Mouse (Mus musculus) 3134 (cell line): ENCODE measurements around the gene Gstm1.
"Not testable (repeated sequence)": the region's sequence is repeated elsewhere in the genome, so short reads cannot be mapped to it uniquely, and the experiment has no call there.

Experiments
- DNase-seq: peaks from one replicate; pipeline ENCODE4 v3.0.0-alpha.2; 2011; ENCODE audit warnings: low spot score; ENCODE audit not compliant: insufficient read length; ENCODE audit errors: extremely low read depth

Gene Gstm1

DNA sequence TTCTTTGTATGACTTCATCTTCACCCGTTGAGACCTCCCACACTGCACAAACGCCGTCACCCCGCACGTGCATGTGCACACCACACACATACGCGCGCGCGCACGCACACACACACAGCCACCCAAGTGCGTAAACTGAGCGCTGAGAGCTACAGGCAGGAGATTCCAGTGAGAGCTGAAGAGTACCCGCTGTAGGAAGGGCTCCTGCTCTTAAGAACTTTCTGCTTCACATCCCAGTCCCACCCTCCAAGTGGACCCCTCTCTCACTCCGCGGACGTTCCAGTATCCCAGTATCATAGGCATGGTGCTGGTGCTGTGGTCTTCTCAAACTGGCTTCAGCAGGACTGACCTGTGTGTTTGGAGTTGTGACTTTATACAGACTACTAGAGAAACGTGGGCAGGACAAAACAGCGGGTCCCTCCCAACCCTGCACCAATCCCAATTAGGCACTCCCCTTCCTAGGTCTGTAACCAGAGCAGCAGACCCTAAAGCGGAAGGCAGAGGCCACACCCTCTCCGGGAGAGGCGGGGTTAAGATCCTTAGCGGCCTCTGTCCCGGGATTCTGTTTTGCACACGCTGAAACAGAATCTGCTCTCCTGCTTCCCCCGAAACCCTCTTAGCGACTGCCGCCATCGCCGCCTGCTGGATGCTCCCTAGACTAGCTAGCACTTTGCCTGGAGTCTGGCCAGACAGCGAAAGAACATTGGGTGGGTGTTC is at the start of gene Gstm1:
Gstm1 (minus strand) TSS at position 501 of the 717 bp plus-strand sequence.
- peak; percentile 89 for DNase-seq

DNA sequence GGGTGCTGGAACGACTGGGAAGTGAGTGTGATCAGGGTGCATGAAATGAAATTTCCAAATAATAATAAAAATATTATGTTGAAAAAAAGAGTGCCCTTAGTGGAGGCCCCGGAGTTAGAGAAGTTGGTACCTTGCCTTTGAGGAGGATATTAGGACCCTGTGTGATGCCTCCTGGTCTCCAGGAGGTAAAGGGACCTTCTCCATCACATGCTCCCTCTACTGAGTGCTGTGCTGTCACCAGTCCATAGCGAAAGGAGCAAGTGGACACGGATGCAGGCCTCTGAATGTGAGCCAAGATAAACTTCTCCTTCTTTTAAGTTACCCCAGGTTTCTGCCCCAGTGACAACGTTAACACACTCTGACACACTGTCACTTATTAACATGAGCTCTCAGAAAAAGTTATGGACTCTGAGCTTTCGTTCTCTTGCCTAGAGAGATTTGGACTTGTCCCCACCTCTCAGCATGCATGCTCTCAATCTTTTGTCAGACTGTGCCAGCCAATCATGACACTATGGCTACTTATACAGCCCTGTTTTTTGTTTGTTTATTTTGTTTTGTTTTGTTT is 49.7 kb upstream of the Gstm1 start:
- DNase-seq = no peak

DNA sequence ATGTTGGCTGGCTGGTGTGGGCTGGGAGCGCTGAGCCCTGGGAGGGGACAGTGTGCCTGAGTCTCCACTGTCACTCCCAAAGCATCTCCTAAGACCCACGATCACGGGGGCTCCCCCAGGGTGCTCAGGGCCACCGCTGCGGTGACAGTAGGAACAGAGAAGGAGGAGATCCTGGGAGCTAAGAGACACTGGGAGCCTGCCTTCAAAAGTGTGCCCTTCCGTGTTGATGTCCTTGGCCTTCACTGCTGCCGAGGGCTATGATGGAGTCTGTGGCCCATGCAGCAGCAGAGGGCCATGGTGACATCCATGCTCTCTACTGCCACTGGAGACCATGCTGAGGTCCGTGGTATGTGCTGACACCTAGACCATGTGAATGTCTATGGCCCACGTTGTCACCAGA is 47.8 kb upstream of the Gstm1 start:
- no peak for DNase-seq

DNA sequence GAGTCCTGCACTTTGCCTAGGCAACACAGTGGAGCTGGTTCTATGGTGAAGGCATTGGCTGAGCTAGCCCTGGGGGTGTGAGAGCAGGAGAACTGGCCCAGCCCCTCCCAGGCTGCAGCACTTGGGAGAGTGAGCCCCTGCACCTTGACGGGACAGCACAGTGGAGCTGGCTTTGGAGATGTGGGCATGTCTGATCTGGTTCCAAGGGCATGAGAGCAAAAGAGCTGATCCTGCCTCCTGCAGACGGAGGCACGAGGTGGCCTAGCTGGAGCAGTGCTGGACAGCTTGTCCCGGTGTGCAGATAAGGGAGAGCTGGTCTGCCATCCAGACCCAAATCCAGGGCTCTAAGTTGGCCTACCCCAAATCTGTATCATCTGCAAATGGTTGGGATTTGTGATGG is 46.9 kb upstream of the Gstm1 start:
- no peak for DNase-seq

DNA sequence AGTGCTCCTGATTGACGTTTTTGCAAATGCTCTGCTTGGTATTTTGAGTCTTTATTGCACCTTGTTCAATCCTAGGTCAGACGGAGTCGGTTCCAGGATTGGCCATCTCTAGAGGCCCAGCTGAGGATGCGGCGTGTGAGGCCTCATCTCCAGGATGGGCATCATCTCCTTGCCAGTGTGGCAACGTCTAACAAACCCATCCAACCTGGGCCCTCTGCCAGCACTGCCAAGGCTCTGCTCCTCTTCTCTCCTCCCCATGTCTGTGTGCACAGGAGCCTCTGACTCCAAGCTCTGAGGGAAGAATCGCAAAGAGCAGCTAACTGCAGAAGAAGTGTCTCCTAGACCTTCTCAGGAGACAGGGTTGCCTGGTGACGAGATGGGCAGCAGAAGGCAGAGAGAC is 44.9 kb upstream of the Gstm1 start:
- DNase-seq = no peak

DNA sequence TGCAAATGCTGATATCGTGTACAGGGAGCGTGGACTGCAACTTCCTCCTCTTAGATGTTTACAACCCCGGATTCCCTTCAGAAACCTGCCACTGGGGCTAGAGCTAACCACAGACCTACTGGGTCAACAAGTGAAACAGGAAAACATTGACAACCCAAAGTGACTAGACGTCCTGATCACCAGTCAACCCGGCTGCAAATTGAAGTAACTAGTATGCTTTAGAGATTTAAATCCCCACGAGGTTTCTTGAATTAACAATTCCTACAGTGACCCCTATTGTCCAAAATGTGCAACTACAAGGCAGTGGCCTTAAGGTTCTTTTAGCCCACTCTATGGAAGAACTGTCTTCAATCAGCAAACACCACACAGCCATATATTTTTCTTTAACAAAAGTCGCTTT is 43.6 kb upstream of the Gstm1 start:
- DNase-seq = no peak

DNA sequence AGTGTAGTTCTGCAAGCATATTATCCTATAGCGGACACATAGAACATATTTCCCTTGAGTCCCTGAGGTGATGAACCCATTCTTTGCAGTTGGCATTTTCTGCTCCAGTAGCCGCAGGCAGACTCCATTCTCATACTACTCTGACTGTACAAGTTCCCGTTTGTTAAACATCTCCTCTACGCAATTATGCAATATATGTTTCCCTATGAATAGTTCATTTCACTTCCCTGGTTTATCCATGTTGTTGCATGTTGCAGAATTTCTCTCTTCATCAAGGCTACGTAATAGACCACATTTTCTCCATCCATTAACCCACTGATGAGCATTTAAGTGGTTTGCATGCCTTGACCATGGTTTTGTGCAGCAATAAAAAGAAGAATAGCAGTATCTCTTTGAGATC is 32.7 kb upstream of the Gstm1 start:
- DNase-seq = no peak

DNA sequence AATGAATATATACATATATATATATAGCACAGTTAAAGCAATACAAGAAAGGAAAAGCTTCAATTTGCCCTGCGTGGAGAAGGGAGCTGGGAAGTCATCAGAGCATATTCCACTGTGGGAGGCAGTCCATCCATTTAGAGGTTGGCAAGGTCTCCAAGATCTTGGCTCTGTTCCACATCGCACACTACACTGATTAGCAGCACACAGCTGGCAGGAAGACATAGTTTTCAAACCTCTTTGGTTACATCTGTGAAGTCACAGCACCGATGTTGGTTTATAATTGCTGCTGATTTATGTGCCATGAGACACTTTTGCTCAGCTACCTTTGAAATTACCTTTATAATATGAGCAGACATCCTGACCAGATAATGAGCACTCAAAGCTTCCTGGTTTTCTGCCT is 30.5 kb upstream of the Gstm1 start:
- DNase-seq = no peak

DNA sequence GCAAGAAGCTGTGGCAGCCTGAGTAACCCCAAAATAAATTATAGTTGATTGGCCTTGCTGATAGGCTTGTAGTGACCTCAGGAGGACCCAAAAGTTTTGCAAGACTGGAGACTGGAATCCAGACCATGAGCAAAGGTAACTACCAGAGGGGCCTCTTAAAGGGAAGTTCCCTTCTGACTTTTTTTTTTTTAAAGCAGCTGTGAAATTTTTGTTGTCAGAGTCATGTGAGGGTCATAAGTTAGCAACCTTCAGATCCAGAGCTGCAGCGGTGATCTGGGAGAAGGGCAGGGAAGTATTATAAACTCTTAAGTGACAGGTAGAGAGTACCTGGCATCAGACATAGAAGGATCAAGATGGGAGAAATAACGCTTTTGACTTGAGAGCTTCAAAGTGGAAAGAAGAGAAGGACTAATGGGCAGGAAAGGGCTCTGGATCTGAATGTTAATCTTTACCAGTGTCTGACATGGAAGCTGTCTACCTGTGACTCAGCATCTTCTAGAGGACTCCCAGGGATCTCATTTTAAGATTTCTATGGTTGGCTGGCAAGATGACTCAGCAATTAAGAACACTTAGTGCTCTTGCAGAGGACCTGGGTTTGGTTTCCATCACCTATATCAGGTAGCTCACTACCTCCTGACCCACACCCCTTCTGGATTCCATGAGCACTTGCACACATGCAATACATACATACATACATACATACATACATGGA is 29.3 kb upstream of the Gstm1 start:
- DNase-seq = no peak

DNA sequence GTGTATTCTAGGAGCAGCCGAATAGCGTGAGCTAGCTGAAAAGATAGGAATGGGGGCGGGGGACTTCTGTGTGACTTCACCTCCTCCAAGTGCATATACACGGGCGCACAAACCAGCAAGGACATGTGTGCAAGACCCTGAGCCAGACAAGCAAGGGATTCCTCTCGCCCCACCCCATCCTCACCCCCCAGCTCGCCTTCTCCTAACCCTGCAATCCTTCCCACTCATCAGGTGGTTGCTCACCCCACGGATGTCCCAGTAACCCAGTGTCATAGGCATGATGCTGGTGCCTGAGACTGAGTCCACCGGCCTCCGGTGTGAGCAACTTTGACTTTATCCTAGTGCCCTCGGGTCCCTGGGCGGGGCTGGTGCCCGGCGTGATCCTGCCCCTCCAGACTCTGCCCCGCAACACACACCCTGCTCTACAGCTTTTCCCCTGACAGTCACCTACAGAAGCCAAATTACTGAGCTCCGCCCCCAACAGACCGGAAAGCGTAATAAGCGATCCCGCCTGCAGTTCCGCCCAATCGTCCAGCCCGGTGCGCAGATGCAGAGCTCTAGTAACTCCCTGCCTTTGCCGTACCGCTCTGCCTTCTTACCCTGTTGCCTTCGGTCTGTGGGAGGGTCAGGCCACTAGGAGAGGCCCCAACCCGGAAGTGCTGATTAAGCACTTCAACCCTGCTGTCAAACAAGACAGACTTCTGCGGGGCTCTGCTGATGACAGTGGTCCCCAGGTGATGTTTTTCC is 26.8 kb upstream of the Gstm1 start, which contains the start of gene Gstm4:
Gstm4 (minus strand) TSS at position 501 of the 747 bp plus-strand sequence.
- DNase-seq = no peak

DNA sequence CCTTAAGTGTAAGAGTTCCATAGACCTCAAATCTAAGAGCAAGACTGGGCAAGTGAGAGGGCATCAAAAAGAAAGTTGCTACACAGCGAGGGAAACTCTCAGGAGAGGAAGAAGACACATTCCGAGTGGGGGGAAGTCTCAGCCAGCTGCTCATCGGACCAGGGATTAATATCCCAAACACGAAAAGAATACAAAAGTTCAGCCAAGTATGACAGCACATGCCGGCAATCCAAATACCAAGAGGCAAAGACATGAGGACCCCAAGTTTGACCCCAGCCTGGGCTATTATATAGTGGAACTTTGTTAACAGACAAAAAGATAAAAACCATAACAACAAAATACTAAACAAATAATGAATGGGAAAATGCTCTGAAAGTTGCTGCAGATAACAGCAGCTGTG is 15.4 kb upstream of the Gstm1 start:
- DNase-seq = no peak

DNA sequence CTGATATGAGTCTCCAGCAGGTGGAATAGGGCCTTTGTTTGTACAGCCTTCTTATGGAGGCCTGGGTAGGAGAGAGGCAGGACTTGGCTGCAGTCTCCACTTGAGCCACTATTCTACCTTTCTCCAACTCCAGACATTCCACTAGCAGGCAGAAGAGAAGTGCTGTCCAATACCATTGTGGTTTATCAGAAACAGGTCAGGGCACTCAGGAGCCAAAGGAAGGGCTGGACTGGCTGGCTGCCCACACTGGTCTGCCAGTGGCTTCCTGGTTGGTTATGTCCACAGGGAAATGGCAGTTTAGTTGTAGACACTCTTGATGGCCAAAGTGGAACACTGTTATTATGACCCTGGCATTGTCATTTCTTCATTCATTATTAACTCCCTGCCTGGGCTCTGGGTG is 14.3 kb upstream of the Gstm1 start:
- no peak for DNase-seq

DNA sequence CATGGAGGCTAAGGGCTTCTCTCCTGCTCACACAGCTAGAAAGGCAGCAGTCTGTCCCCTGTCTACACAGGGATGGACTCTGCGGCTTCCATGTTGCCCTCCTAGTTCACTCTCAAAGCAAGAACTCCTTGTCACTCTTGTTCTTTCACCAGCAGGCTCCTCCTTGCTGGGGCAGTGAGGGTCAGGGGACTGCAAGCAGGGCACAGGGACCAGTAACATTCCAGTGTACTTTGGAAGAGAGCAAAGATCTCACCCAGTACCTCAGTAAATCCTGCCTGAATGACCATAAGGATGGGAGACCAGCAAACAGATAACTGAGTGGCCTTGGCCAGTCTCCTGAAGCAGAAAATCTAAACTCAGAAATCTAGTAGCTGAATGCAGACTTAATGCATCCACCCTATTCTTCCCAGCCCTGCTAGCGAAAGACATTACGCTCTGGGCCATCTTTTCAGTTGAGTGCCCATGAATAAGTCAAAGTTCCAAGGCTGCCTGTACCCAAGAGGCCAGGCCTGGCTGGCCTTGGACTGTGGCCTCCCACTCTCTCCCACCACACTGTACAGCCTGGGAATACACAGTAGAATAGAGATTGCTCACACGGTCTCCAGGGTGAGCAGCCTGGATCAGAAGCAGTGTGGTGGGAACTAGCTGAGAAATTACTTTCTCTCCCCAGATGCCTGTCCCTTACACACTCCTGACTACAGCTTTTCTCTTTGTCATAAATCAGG is 11.0 kb upstream of the Gstm1 start:
- no peak for DNase-seq

DNA sequence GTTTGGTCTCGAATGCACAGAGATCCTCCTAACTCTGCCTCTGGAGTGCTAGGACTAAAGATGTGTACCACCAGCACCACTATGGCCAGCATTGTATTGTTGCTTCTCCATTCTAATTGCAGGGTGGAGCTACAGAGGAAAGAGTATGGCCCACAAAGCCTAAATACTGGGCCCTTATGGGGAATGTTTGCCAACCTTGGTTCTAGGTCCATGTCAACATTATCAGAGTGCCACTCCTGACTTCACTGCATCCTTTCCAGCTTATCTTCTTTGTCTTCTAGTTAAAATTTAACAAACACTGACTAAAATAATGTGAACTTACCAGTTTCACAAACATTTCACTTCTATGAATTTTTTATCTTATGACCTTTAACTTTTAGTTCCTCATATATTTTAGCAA is 8.8 kb upstream of the Gstm1 start:
- DNase-seq = no peak

DNA sequence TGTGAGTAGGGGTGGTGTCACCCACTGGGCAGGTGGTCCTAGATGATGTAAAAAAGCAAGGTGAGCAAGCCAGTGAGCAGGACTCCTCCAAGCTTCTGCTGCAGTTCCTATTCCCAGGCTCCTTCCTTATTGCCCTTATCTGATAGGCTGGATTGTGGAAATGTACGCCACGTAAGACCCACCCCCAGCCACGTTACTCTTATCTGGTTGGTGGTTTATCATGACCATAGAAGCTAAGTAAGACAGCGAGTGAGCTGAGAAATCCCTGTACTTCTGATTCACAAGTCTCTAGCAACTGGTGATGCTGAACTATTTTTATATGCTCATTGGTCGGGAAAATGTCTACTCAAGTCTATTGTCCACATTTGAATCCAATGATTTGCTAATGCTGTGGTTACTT is 8.3 kb upstream of the Gstm1 start:
- no peak for DNase-seq

DNA sequence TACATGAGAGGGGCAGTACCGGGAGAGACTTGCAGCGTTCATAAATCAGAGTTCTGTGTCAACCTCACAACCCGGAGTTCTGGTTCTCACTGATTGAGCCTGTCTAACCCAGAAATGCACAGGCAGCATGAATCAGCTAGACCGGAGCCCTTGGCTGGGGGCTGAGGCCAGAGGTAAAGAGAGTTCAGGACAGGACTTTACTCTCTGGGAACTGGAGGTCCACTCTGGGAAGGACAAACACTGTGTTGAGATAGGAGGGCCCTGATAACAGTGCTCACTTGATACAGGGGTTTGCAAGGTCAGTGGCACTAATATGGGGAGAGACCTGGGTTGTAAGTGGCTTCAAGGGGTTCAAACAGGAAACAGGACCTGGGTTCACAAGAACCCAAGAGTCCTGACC is 7.5 kb upstream of the Gstm1 start:
- DNase-seq = no peak

DNA sequence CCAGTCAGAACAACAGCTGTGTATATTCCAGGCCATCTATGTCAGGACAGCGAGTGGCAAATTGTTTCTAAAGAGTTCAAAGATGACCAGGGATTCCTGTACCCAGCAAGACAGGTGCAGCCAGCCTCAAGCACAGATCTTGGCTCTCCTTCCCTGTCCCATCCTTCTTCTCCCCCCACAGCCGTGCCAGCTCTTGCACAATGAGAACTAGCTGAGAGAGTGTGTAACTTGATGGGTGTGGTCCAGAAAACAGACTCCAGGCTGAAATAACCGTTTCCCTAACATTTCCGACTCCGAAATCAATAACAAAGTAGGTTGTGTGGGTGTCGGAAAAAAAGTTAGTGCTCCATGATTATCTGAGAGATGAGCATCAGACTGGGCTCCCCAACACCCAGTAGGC is 4.9 kb upstream of the Gstm1 start:
- DNase-seq = no peak

DNA sequence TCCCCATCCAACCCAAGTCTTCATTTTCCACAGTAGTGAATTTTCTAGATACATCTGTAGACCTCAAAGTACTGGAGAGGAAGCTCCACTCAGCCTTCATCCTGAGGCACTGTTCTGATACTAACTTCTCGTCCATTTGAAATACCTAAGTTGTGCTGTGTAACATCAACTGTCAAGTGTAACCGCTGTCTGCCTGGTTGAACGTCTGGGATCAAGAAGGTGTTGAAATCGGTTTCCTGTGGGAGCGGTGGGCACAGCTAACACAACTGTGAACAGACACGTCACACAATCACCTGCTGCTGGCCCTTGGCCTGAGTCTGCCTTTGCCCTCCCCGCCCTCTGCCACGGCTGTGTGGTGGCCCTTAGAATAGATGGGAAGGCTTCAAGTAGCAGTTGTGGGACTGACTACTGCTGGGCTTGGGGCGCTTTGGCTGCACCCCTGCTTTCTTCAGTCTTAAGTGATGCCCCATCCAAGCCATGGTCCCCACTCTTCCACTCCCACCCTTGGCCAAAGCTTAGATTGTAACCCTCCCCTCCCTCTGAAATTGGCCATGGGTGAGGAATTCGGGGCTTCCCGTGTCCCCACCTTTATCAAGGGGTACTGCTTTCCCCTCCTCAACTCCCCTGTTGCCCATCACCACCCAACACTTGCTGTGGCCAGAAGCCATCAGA is 2.7 kb upstream of the Gstm1 start:
- DNase-seq = not testable (repeated sequence)

DNA sequence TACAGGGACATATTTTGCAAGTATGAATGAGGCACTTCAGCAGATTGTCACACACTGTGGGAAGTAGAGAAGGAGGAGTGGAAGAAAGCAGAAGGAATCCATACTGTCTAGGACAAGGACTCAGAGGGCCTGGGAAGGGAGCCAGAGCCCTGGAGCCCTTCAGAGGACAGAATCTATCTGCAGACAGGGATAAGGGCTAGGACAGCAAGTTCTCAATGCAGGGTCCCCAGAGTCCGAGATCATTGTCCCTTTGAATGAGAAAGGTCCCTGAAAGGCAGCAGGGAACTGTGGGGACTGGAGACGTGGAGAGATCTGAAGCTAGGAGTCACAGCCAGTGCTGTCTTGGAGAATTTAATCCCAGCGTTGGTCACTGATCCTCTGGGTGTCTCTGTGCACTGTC is 1.5 kb upstream of the Gstm1 start:
- not testable (repeated sequence) for DNase-seq

DNA sequence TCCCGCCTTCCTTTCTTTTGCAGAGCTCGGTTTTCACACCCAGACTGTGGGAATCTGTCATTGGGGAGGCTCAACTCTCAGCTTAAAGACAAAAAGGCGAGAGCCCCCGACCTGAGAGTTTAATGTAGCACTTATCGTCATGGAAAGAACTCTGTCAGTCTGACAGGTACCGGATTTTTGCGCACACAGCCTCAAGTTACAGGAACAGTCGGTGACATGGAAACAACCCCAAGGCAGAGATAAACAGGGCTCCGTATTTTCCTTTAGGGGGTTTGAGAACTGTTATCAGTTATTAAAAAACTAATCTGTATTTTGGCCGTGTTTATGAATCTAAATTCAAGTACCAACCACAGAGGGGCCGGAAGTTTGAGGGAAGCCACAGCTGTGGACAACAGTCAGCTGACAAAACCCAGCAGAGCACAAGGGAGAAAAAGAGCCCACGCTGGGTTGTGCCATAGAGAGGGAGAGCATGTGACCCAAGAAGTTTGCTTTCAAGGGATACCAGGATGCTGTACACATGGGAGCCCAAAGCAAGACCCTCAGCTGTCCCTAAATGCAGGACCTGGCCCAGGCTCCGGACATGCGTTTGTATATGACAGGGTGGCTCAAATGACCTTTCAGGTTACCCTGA is 532 bp upstream of the Gstm1 start:
- peak; percentile 32 for DNase-seq
